Mouse (Mus musculus): Measurements from ENCODE around the gene BC005561.
"Not testable (repeated sequence)": the region's sequence is repeated elsewhere in the genome, so short reads cannot be mapped to it uniquely, and the experiment has no call there.

BC005561 gene

DNA sequence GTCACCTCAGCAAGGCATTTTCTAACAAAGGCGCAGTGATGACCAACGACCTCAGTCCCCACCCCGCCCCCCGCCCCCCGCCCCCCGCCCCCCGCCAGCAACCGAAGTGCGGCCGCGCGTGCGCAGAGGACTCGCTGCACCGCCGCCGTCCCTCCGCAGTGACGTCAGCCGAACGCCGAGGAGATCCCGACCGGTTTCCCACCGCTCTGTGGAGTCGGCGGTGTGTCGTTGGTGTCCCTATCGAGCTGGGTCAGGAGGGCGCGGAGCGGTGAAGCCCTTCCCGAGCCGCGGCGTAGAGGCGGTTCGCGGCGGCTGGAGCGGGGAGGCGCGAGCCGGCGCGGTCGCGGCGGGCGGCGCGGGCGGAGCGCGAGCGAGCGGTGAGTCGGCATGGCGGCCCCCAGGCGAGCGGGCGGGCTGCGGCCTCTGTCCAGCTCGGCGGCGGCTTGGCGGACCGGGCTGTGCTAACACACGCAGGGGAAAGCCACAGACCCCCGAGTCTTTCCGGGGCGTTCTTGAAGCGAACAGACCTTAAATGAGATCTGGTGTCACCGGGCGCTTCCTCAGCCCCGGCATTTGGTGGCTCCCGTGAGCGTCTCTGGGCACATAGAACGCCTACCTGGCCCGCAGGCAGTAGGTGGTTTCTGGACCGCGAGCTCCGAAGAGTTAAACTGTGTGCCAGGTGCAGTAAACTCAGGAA is at the start of gene BC005561:
Gene BC005561, plus strand, starts transcription at position 158 of the 697 bp plus-strand sequence.
- in situ Hi-C loops (cut with MboI, MseI) = no loop called here

DNA sequence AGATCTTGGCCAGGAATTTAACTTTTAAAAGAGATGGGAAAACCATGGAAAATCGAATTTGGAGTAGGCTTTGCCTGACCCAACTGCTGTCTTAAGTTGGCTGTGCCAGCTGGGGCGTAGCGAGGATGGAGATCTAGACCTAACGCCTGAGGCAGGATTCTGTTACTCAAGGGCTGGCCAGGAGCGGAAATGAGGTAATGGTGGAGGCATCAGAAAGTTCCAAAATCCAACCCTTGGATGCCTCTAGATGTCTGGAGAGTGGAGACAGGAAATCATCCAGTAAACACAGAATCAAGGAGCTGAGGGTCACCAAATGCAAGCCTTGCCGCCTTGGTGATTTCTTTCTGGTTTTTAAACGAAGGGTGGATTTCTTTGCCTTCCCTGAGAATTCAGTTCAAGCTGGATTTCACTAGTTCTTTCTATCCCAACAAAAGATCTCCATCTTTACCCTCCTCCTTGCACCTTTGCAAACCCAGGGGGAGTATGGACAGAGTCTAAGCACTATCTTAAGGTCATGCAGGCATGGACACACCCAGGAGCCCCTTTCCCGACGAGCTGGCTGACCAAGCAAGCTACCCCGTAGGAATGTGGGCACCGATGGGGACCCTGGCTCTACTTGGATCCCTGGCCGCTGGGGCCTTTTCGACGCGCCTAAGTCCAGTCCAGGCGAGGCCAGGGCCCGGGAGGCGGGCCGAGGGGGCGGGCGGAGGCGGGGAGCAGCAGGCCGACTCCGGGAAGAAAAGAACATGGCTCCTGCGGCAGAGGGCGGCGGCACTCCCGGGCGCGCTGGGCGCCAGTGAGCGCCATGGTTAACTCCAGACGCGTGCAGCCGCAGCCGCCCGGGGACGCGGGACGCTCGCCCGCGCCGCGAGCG is 49.1 kb upstream of the BC005561 start, which contains the start of gene Pkd2:
Gene Pkd2, plus strand, starts transcription at position 619 of the 874 bp plus-strand sequence.
- in situ Hi-C loops (cut with MboI, MseI) = no loop called here

DNA sequence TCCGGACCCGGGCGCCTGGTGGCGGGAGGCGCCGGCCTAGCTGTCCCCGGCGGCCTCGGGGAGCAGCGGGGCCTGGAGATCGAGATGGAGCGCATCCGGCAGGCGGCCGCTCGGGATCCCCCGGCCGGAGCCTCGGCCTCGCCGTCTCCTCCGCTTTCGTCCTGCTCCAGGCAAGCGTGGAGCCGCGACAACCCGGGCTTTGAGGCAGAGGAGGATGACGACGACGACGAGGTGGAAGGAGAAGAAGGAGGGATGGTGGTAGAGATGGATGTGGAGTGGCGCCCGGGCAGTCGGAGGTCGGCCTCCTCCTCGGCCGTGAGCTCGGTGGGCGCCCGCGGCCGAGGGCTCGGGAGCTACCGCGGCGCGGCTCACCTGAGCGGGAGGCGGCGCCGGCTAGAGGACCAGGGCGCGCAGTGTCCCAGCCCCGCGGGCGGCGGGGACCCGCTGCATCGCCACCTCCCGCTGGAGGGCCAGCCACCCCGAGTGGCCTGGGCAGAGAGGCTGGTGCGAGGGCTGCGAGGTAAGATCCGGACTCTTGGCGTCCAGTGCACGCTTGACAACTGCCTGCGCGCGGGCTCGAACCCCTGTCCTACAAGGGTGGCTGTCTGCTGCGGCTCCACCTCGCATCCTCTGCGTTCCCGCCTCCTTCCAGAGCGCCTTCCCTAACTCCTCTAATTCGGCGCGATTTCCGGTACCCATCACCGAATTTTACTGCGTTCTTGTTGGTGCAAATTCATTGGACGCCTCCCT is 48.3 kb upstream of the BC005561 start:
- in situ Hi-C loops (cut with MboI, MseI) = no loop called here

DNA sequence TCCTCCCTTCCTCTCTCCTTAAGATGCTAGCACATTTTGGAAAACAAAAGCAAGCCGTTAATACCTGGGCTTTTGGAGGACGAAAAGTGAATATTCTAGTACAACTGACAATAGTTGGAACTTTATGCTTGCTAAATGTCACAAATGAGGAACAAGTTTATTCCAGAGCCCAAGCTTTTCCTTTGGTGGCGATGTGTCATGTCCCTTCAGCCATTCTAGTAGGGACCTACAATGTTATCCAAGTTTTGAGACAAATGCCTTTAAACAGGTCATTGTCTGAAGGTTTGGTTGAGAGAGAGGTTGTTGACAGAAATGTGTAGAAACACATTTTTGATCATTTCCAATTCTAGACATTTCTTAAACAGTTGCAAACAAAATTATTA is 47.7 kb upstream of the BC005561 start:
- in situ Hi-C loops (cut with MboI, MseI) = no loop called here

DNA sequence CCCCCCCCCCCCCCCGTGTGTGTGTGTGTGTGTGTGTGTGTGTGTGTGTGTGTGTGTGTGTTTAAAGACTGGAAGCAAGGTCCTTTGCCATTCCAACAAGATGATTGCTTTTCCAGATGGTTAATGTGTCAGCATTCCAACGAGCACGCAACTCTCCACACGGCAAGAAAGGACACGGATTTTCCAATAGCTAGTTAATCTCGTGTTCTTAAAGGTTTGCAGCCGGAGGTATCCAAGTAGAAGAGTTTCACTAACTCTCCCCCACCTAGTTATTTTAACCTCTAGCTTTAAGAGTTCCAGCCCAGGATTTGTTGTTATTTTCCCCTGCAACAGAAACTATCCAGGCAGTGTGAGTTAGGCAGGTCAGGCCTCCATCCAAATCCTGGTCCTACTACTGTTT is 47.3 kb upstream of the BC005561 start:
- in situ Hi-C loops (cut with MboI, MseI) = no loop called here

DNA sequence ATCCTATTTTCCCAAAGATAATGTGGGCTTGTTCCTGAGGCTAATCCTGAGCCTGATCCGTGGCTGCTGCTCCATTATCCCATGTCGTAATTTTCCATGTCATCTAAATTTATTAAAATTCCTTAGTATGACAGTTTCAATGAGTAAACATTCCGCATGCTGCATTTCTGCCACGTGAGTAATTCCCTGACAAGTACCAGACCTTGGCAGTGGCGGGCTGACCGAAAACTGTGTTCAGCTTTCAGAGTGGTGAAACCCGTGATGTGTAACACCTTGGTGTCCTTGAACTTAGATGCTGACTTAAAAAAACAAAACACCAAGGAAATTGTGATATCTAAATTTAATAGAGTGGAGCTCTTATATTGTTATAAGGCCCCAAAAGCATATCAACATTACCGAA is 42.9 kb upstream of the BC005561 start:
- in situ Hi-C loops (cut with MboI, MseI) = no loop called here

DNA sequence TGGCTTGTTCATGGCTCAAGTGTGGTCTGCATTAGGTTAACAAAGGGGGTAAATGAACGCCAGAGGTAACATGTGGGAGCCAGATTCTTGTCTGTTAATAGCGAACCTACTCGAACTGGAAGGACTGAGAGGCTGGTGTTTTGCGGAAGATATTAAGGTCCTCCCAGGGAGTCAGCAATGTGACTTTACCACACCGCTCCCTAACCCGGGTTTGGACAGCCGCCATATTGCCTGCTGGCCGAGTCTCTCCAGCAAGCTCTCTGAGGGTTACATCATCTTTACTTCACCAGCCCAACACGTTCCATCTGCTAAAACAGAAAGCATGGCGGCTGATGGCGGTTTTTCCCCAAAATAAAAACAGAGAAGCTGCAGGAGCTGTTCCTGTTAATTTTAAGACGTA is 42.4 kb upstream of the BC005561 start:
- in situ Hi-C loops (cut with MboI, MseI) = no loop called here

DNA sequence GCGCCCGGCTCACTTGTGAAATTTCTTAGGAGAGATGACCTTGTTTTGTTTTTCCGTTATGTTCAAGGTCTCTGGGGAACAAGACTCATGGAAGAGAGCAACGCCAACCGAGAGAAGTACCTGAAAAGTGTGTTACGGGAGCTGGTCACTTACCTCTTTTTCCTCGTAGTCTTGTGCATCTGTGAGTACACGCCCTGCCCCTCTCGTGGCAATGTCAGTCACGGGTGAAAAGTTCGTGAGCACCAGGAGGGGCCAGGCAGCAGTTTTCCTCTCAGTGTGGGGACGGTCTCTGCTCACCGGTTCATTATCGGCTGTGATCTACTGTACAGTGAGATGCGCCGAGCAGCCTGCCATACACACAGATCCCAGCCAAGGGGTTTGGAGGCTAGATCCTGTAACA is 41.3 kb upstream of the BC005561 start:
- in situ Hi-C loops (cut with MboI, MseI) = no loop called here

DNA sequence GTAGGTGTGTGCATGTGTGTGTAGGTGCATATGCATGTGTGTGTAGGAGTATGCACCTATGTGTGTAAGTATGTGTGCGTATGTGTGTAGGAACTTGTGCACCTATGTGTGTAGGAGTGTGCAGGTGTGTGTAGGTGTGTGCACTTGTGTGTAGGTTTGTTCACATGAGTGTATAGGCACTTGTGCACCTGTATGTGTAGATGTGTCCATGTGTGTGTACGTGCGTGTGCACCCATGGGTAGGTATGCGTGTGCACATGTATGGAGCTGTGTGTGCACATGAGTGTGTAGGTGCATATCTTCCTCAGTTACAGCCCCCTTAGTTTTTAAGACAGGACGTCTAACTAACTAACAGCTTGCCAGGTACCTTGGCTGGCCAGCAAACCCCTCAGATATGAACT is 39.6 kb upstream of the BC005561 start:
- in situ Hi-C loops (cut with MboI, MseI) = no loop called here

DNA sequence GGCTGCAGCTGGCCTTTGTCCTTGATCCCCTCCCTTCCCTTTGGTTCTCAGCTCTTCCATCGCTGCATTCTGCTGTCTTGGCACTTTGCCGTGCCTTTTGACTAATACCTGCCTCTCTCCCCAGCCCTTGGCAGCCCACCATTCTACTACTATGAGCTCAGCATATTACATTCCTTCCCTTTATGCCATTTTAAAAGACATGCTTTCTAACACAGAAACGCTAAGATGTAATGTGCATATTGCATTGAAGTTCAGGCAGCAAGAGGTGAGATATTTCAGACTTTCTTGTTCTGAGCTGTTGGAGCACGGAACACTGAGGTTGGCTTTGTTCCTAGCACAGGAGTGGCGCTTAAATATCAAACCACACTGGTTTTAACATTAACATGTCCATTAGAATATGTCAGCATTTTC is 37.2 kb upstream of the BC005561 start:
- in situ Hi-C loops (cut with MboI, MseI) = no loop called here

DNA sequence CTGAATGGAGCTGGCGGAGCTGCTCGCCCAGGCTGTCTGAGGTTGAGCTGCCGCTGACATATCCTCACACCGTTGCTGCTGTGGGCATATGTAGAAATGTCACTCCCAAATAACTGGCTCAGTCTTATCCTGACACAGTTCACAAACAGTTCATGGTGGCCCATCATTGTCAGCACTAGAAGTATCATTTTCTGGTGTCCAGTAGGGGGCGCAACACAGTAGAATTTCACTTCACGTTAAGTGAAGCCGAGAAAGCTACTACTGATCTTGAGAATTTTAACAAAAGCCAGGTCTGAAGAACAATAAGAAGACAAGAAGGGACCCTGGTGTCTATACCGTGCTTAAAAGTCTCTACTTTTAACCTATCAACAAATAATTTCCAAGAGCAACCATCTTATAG is 35.8 kb upstream of the BC005561 start:
- in situ Hi-C loops (cut with MboI, MseI) = no loop called here

DNA sequence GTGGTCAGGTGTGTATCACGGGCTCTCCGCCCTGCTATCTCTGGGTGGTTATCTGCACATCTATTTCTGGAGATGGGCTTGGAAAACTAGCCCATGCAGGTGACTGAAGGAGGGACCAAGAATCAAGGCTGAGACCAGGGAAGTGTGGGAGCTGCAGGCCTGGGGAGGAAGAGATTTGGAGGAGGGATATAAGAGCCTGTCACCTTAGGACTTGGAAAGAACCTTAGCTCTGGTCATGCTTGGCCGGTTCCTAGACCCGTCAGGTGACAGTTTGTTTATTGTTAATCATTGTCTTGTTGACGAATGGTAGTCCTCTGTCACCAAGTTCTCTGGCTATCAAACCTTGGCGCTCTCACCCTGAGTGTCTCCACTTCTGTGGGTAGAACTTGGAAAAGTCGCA is 27.8 kb upstream of the BC005561 start:
- in situ Hi-C loops (cut with MboI, MseI) = no loop called here

DNA sequence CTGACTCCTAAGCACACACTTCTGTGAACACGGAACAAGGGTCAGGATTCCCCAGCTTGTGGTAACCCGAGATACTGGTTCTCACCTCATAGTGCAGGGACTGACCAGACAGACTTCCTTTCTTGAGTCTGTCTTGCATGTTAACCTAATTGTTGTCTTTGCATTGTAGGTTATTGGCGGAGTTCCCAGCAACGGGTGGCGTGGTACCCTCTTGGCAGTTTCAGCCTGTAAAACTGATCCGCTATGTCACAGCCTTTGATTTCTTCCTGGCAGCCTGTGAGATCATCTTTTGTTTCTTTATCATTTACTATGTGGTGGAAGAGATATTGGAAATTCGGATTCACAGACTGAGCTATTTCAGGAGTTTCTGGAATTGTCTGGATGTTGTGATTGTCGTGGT is 25.3 kb upstream of the BC005561 start:
- in situ Hi-C loops (cut with MboI, MseI) = no loop called here

DNA sequence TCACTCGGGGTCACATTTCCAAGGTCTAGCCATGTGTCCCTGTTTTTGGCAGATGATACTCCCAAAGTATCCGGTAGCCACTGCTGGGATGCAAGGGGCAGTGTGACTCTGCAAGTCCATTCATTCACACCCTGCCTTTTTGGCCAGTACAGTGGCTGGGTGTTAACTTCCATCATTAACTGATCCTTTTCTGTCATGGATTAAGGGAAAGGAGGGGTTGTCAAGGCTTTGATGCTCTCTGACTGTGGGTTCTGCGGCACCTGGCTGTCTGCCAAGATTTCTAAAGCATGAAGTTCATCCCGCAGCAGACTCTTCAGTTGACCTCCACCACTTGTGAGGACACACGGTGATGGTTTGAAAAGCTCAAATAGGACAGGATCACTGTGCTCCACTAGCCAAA is 16.6 kb upstream of the BC005561 start:
- in situ Hi-C loops (cut with MboI, MseI) = no loop called here

DNA sequence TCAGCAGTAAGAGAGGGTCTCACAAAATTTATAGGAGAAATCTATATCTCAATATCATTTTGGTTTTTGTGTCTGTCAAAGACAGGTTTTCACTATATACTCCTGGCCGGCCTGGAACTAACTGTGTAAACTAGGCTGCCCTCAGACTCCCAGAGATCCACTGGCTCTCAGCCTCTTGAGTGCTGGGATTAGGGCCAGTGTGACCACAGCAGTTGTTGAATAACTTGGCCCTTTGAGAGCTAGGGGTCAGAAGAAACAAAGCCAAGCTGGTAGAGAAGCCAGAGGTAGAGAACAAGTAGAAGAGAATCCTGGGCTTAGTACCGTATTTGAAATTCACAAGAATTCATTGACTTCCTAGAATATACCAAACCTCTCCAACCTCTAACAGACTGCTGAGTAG is 3.3 kb upstream of the BC005561 start:
- in situ Hi-C loops (cut with MboI, MseI) = no loop called here

DNA sequence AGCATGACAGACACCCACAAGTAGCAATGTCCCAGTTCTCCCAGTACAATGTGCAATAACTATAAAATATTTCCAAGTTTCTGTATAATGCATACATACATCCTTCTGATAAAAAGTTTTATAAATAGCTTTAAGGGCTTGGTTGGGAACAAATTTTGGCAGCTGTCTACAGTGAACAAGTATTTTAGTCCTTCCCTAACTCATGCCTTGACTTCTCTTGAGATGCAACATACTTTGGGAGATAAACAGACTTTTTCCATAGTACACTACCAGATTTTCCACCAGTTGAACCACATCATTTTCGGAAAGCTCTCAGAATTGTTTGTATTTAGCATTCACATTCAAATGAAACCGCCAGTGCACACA is 340 bp upstream of the BC005561 start:
- in situ Hi-C loops (cut with MboI, MseI) = no loop called here

DNA sequence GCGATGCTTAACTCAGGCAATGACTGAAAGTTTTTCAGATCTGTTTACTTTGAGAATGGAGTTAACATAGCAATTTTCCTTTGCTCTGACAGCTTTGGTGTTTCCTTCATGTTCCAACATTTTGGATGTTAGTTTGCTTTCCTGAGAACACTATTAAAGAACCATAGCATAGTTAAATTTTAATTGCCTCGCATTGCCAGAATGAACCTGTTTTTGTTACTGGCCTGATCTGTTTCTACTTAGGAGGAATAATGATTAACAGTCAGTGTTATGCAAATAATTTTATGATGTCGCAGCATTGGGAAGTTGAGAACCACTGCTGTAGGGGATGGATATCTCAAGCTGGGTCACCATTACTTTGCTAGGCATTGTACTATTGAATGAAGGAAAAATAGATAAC is 3.1 kb downstream of the BC005561 start:
- in situ Hi-C loops (cut with MboI, MseI) = no loop called here

DNA sequence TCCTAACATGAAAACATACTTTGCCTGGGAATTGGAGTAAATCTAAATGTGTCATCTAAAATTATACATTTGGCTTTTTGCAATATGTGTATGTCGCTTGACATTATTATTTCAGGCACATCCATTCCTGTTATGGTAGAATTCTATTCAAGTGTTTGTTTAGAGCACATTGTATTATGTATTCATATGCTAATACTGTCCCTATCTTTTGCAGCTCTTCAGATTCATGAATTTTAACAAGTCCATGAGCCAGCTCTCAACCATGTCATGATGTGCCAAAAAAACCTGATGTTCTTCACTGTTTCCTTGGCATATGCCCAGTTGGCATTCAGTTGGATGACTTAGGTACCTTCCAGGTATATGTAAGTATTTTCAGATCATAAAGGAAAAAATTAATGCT is 30.5 kb downstream of the BC005561 start:
- in situ Hi-C loops (cut with MboI, MseI) = loop anchor here (10.0 kb wide), 1 partner anchor 424 kb away; the partner anchor contains the start of gene Sparcl1

DNA sequence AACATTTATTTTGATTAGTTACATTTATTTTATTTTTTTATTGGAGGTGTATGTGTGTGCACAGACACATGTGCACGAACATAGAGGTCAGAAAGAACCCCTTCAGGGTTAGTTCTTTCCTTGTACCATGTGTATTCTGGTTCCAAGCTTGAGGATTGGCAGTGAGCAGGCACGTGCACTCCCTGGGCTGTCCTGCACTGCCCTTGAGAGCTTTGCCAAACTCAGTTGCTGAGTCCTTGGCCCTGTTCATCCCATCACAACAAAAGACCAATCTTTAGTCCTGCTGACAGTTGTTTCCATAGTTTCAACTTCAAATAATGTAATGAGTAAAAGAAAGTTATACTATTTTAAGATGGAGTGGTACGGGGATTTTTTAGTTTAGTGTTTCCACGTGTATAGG is 31.2 kb downstream of the BC005561 start:
- in situ Hi-C loops (cut with MboI, MseI) = loop anchor here (10.0 kb wide), 1 partner anchor 425 kb away; the partner anchor contains the start of gene Sparcl1

DNA sequence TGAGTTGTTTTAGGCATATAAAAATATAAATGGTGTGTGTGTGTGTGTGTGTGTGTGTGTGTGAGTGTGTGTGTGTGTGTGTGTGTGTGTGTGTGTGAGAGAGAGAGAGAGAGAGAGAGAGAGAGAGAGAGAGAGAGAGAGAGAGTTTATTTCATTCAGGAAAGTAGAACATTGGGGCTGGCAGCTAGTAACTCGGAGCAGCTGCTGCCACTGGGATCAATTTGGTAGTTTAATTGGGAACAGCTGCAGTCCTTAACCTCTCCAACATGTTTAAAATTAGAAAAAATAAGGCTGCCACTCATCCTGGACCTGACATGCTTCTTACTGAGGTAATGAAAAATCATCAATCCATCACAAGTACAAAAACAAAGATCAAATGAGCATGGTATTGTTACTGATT is 59.9 kb downstream of the BC005561 start:
- in situ Hi-C loops (cut with MboI, MseI) = not testable (repeated sequence)

DNA sequence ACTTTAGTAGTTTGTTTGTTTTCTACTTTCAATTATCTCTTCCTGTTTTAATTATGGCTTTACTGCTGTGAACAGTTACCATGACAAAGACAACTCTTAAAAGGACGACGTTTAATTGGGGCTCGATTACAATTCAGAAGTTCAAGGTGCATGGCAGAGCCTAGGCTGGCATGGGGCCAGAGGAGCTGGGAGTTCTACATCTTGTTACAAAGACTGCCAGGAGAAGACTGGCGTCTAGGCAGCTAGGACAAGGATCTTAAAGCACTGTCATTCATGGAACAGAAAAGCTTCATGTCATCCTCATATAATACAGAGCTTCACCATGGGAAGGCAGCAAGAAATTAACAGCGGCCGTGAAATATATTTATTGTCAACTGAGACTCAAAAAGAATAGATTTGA is 62.6 kb downstream of the BC005561 start:
- in situ Hi-C loops (cut with MboI, MseI) = no loop called here

DNA sequence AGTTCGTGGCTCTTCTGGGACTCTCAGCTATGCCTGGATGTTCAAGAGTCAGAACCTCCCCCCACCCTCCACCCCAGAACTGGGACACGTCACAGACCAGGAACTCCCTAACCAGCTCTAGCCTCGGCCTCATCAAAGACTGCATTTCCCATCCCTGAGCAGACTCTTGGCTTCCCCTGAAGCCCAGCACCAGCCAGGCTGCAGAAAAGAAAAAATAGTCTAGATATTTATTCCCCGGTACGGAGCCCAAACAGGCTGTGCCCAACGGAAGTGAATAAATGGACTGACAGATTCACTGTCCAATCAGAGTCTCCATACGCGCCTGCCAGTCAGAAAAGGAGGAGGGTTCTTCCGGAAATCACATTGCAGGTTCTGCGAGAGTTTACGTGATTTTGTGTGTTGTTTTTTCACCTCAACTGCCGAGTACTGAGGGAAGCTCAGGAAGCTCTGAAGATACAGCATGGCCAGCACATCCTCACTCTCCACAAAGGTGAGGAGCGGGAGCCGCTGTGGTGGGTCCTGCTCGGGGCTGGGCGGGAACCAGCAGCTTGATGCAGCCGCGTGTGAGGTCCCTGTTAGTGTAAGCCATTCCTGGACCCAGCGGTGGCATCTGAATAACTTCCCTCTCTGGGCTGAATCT is 63.2 kb downstream of the BC005561 start:
- in situ Hi-C loops (cut with MboI, MseI) = not testable (repeated sequence)
